Mouse (Mus musculus) splenic B cell, adult 2 months (primary cell): ENCODE results near the gene Tfap2c.

Experiments
- DNase-seq: peaks from one replicate; pipeline ENCODE4 v3.0.0-alpha.2; 2011; ENCODE audit warnings: low read depth, low spot score
- H3K27me3 ChIP-seq: 2 replicates; pipeline ENCODE4 v1.6.1; 2012; ENCODE audit warnings: mild to moderate bottlenecking, low read length, moderate library complexity, mixed read lengths; ENCODE audit not compliant: control insufficient read depth, poor library complexity, insufficient read depth, severe bottlenecking
- H3K36me3 ChIP-seq: 2 replicates; pipeline ENCODE4 v1.6.1; 2012; ENCODE audit warnings: mild to moderate bottlenecking, low read length, moderate library complexity, mixed read lengths; ENCODE audit not compliant: control insufficient read depth, poor library complexity, insufficient read depth, severe bottlenecking

The Tfap2c gene

GRCm38 (mm10) chr2:172577196-172577766, 27.9 kb downstream of the Tfap2c start:
- Histone ChIP-seq H3K36me3 (no peaks in the 10 kb centered on the region), H3K27me3 (no peaks in the 10 kb centered on the region)
- no peak for DNase-seq

GRCm38 (mm10) chr2:172579221-172579620, 29.8 kb downstream of the Tfap2c start:
- H3K36me3 ChIP-seq = no peaks in the 10 kb centered on the region
- no peak for DNase-seq
- H3K27me3 ChIP-seq = no peaks in the 10 kb centered on the region

GRCm38 (mm10) chr2:172580536-172581265, 31.3 kb downstream of the Tfap2c start:
- Histone ChIP-seq H3K36me3 (no peaks in the 10 kb centered on the region), H3K27me3 (no peaks in the 10 kb centered on the region)
- DNase-seq = no peak

GRCm38 (mm10) chr2:172583312-172583711, 33.9 kb downstream of the Tfap2c start:
- no peak for DNase-seq
- H3K36me3 ChIP-seq = no peaks in the 10 kb centered on the region
- H3K27me3 ChIP-seq = no peaks in the 10 kb centered on the region

GRCm38 (mm10) chr2:172585329-172585728, 35.9 kb downstream of the Tfap2c start:
- Histone ChIP-seq H3K36me3 (no peaks in the 10 kb centered on the region), H3K27me3 (no peaks in the 10 kb centered on the region)
- DNase-seq = no peak

GRCm38 (mm10) chr2:172589048-172589447, 39.7 kb downstream of the Tfap2c start:
- Histone ChIP-seq H3K27me3 (no peaks in the 10 kb centered on the region), H3K36me3 (no peaks in the 10 kb centered on the region)
- DNase-seq = no peak

GRCm38 (mm10) chr2:172590839-172591238, 41.4 kb downstream of the Tfap2c start:
- H3K27me3 ChIP-seq = no peaks in the 10 kb centered on the region
- H3K36me3 ChIP-seq = no peaks in the 10 kb centered on the region
- no peak for DNase-seq

- Histone ChIP-seq H3K27me3 (no peaks in the 10 kb centered on the region), H3K36me3 (no peaks in the 10 kb centered on the region)
- DNase-seq = no peak
Measured at GRCm38 (mm10) chr2:172594326-172594725, 44.9 kb downstream of the Tfap2c start.

GRCm38 (mm10) chr2:172597056-172597455, 47.7 kb downstream of the Tfap2c start:
- no peaks in the 10 kb centered on the region for H3K36me3 ChIP-seq
- no peak for DNase-seq
- no peaks in the 10 kb centered on the region for H3K27me3 ChIP-seq

- H3K36me3 ChIP-seq = no peaks in the 10 kb centered on the region
- H3K27me3 ChIP-seq = no peaks in the 10 kb centered on the region
- DNase-seq = no peak
Measured at GRCm38 (mm10) chr2:172597881-172598280, 48.5 kb downstream of the Tfap2c start.

GRCm38 (mm10) chr2:172604625-172605024, 55.2 kb downstream of the Tfap2c start:
- H3K27me3 ChIP-seq = no peaks in the 10 kb centered on the region
- DNase-seq = no peak
- H3K36me3 ChIP-seq = no peaks in the 10 kb centered on the region

- no peaks in the 10 kb centered on the region for H3K36me3 ChIP-seq
- DNase-seq = no peak
- no peaks in the 10 kb centered on the region for H3K27me3 ChIP-seq
Measured at GRCm38 (mm10) chr2:172605642-172606041, 56.2 kb downstream of the Tfap2c start.

- Histone ChIP-seq H3K36me3 (no peaks in the 10 kb centered on the region), H3K27me3 (no peaks in the 10 kb centered on the region)
- no peak for DNase-seq
Measured at GRCm38 (mm10) chr2:172607710-172608109, 58.3 kb downstream of the Tfap2c start.
